Comparison of ENCODE assay signal across 8 mouse cellular contexts in the genomic region with DNA sequence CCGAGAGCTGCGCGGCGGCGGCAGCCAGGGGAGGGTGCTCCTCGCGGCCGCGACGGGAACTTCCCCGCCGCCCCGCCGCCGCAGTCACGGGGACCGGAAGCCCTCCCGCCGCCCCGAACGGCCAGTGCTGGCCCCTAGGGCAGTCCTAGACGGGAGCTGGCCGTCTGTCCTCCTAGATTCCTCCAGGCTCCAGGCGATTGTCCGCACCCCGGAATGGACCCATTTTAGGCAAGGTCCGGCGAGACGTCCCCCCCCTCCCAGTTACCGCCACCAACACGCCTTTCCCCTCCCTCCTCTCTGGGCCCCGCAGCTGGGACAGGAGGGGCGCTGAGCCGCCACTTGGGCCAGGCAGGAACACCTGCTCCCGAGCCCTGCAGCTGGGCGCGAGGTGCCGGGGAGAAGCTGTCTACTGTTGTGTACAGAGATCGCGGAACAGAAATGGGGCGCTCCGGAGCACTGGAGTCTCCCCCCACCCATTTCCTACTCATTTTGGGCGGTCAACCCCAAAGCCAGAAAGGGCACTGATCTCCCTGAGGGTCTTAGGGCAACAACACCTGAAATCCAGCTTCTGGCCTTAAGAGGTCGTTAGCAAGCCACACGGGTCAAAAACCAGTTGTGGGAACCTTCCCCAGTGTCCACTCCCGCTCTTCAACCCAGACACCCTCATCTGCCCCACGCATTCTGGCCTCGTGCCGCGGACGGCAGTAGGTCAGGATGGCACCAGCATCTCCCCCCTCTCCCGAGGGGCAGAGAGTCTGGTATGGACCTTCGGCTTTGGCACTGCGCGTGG.
DNase-seq lines count a peak whose midpoint lies in the region; ATAC-seq and TF ChIP-seq lines count a peak whose summit lies in the region.

No protein-coding gene starts in this region.

- peaks cover 73% of the 10 kb centered on the region for H3K27me3 ChIP-seq in embryonic facial prominence, embryonic 11.5 days (ENCODE audit: control insufficient read depth, insufficient read depth, low read length)
- H3K27me3 ChIP-seq in heart, embryonic 10.5 days (ENCODE audit: insufficient read depth, poor library complexity, severe bottlenecking), result peaks cover 98% of the 10 kb centered on the region
- H3K27me3 ChIP-seq in kidney, embryonic 14.5 days (ENCODE audit: control insufficient read depth, insufficient read depth, low read length), result peaks cover 29% of the 10 kb centered on the region
- H3K27me3 ChIP-seq in lung, embryonic 15.5 days, result peaks cover 89% of the 10 kb centered on the region
- H3K27me3 ChIP-seq in neural tube, embryonic 15.5 days (replicated peaks), result peaks cover 63% of the 10 kb centered on the region

- H3K4me3 ChIP-seq in ES-E14 (ENCODE audit: insufficient read depth in 1 of 2, low read depth in 1 of 2, low read length in 2 of 2, poor library complexity in 1 of 2, severe bottlenecking in 1 of 2), result peak overlapping the region; percentile 57 to 66
- peak overlapping the region; percentile 41 for H3K4me3 ChIP-seq in embryonic facial prominence, embryonic 11.5 days (ENCODE audit: low read depth, low read length)
- H3K4me3 ChIP-seq in heart, embryonic 10.5 days, result peak overlapping the region; percentile 70
- H3K4me3 ChIP-seq in kidney, embryonic 14.5 days (ENCODE audit: low read length), result peak overlapping the region; percentile 45
- peak overlapping the region; percentile 53 for H3K4me3 ChIP-seq in lung, embryonic 15.5 days
- H3K4me3 ChIP-seq in neural tube, embryonic 15.5 days (replicated peaks), result peak overlapping the region; percentile 49

- no peaks in the 10 kb centered on the region for H3K36me3 ChIP-seq in ES-E14 (ENCODE audit: control insufficient read depth, insufficient read depth, low read length, poor library complexity, severe bottlenecking)
- no peaks in the 10 kb centered on the region for H3K36me3 ChIP-seq in embryonic facial prominence, embryonic 11.5 days (replicated peaks; ENCODE audit: control insufficient read depth, insufficient read depth, low read depth, low read length)
- no peaks in the 10 kb centered on the region for H3K36me3 ChIP-seq in heart, embryonic 10.5 days
- no peaks in the 10 kb centered on the region for H3K36me3 ChIP-seq in kidney, embryonic 14.5 days (ENCODE audit: control insufficient read depth, insufficient read depth, low read length)
- H3K36me3 ChIP-seq in lung, embryonic 15.5 days, result no peaks in the 10 kb centered on the region
- H3K36me3 ChIP-seq in neural tube, embryonic 15.5 days, result no peaks in the 10 kb centered on the region

- DNase-seq in 3134 (ENCODE audit: extremely low read depth, insufficient read length, low spot score), result peak; percentile 71
- DNase-seq in ES-E14 (ENCODE audit: low read depth, low spot score), result no peak
- no peak for DNase-seq in embryonic facial prominence, embryonic 11.5 days (ENCODE audit: low spot score)
- no peak for DNase-seq in heart, embryonic 10.5 days (ENCODE audit: low spot score)
- DNase-seq in yolk sac, embryonic 10.5 days (ENCODE audit: low spot score), result peak; percentile 25

- no peaks in the 10 kb centered on the region for H3K9me3 ChIP-seq in ES-E14 (ENCODE audit: control insufficient read depth, insufficient read depth, low read depth, low read length)
- no peaks in the 10 kb centered on the region for H3K9me3 ChIP-seq in embryonic facial prominence, embryonic 11.5 days (replicated peaks; ENCODE audit: control insufficient read depth, low read length)
- no peaks in the 10 kb centered on the region for H3K9me3 ChIP-seq in heart, embryonic 10.5 days
- H3K9me3 ChIP-seq in kidney, embryonic 14.5 days (ENCODE audit: control insufficient read depth, low read length), result no peaks in the 10 kb centered on the region
- H3K9me3 ChIP-seq in lung, embryonic 15.5 days, result no peaks in the 10 kb centered on the region
- no peaks in the 10 kb centered on the region for H3K9me3 ChIP-seq in neural tube, embryonic 15.5 days (replicated peaks)

- ATAC-seq in embryonic facial prominence, embryonic 11.5 days (replicated peaks; ENCODE audit: insufficient number of reproducible peaks, low FRiP score, low TSS enrichment, low read depth), result no peak
- ATAC-seq in kidney, embryonic 14.5 days (ENCODE audit: low FRiP score, low TSS enrichment), result no peak
- ATAC-seq in lung, embryonic 15.5 days (ENCODE audit: borderline replicate concordance, extremely low read depth, low FRiP score, low TSS enrichment), result no peak; the same call in 1 of the 2 replicates
- peak; percentile 45 for ATAC-seq in neural tube, embryonic 15.5 days (ENCODE audit: low FRiP score)

- H3K4me2 ChIP-seq in embryonic facial prominence, embryonic 11.5 days (ENCODE audit: low read depth, low read length), result peak overlapping the region; percentile 88
- H3K4me2 ChIP-seq in kidney, embryonic 14.5 days (replicated peaks; ENCODE audit: low read depth, low read length), result peak overlapping the region; percentile 83
- peak overlapping the region; percentile 88 for H3K4me2 ChIP-seq in lung, embryonic 15.5 days
- H3K4me2 ChIP-seq in neural tube, embryonic 15.5 days, result peak overlapping the region; percentile 81

- H3K9ac ChIP-seq in ES-E14 (ENCODE audit: insufficient read depth, low read depth, low read length, poor library complexity, severe bottlenecking), result peak overlapping the region; percentile 23
- H3K9ac ChIP-seq in embryonic facial prominence, embryonic 11.5 days (replicated peaks; ENCODE audit: low read length), result peak overlapping the region; percentile 57
- peak overlapping the region; percentile 68 for H3K9ac ChIP-seq in kidney, embryonic 14.5 days (ENCODE audit: low read depth, low read length)
- H3K9ac ChIP-seq in lung, embryonic 15.5 days, result peak overlapping the region; percentile 59
- H3K9ac ChIP-seq in neural tube, embryonic 15.5 days (replicated peaks), result peak overlapping the region; percentile 60

- 2% methylated on average over 40 of the region's 55 CpGs for WGBS in embryonic facial prominence, embryonic 11.5 days
- 2% methylated on average over 52 of the region's 55 CpGs for WGBS in heart, embryonic 10.5 days
- 4% methylated on average over 49 of the region's 55 CpGs for WGBS in kidney, embryonic 14.5 days
- 2% methylated on average over 36 of the region's 55 CpGs for WGBS in lung, embryonic 15.5 days
- WGBS in neural tube, embryonic 15.5 days, result under 1% methylated on average over 31 of the region's 55 CpGs

- in situ Hi-C loops in ES-E14 (cut with MboI; ENCODE audit: low sequenced_read_pairs in 2 of 2, unreplicated experiment in 2 of 2), result loop anchor here (10.0 to 25.0 kb wide), 3 partner anchors 47 to 450 kb away; no protein-coding TSS in a partner anchor

- no peak overlapping the region for H3K27ac ChIP-seq in ES-E14 (ENCODE audit: insufficient read depth, low read depth, low read length, poor library complexity, severe bottlenecking)
- H3K27ac ChIP-seq in embryonic facial prominence, embryonic 11.5 days (replicated peaks; ENCODE audit: low read depth, low read length), result peak overlapping the region; percentile 65
- peak overlapping the region; percentile 91 for H3K27ac ChIP-seq in heart, embryonic 10.5 days
- peak overlapping the region; percentile 89; the same call in 1 of the 2 replicates for H3K27ac ChIP-seq in kidney, embryonic 14.5 days (ENCODE audit: low read depth, low read length)
- H3K27ac ChIP-seq in lung, embryonic 15.5 days, result peak overlapping the region; percentile 97
- peak overlapping the region; percentile 94 for H3K27ac ChIP-seq in neural tube, embryonic 15.5 days (replicated peaks)

- peaks cover 0 to 4% of the 10 kb centered on the region in 2 experiments; a peak in 1 of 4 replicates for H3K4me1 ChIP-seq in ES-E14 (ENCODE audit: control insufficient read depth in 2 of 2, insufficient read depth in 2 of 2, low read length in 2 of 2, poor library complexity in 1 of 2)
- no peaks in the 10 kb centered on the region; the same call in none of the 2 replicates for H3K4me1 ChIP-seq in embryonic facial prominence, embryonic 11.5 days (ENCODE audit: control insufficient read depth, insufficient read depth, low read length)
- peaks cover 52% of the 10 kb centered on the region for H3K4me1 ChIP-seq in heart, embryonic 10.5 days
- H3K4me1 ChIP-seq in kidney, embryonic 14.5 days (ENCODE audit: control insufficient read depth, insufficient read depth, low read length), result peaks cover 16% of the 10 kb centered on the region; the same call in 1 of the 2 replicates
- H3K4me1 ChIP-seq in lung, embryonic 15.5 days, result peaks cover 40% of the 10 kb centered on the region
- peaks cover 52% of the 10 kb centered on the region for H3K4me1 ChIP-seq in neural tube, embryonic 15.5 days

TF ChIP-seq in ES-E14, 5 proteins besides CTCF, POLR2A, EP300 and RAD21:
- TF ChIP-seq MAFK (IDR thresholded peaks at IDR 0.05; ENCODE audit: insufficient read depth, low read depth, low read length) (no peak), HCFC1 (IDR thresholded peaks at IDR 0.05; ENCODE audit: borderline replicate concordance, insufficient read depth, low read length) (no peak), ZNF384 (IDR thresholded peaks at IDR 0.05; ENCODE audit: low read depth, low read length) (no peak), CHD2 (IDR thresholded peaks at IDR 0.05; ENCODE audit: low read depth, low read length) (no peak), ZC3H11A (IDR thresholded peaks at IDR 0.05; ENCODE audit: borderline replicate concordance, low read depth, low read length) (no peak)

Comparison
In these comparisons a context has a peak if more than half of its experiments do, and no peak if none do; other contexts are left out.
1. DNase-seq: peak in 3134 (single experiment) and yolk sac, embryonic 10.5 days (single experiment); none in ES-E14 (single experiment), embryonic facial prominence, embryonic 11.5 days (single experiment) and heart, embryonic 10.5 days (single experiment).
2. Peak in every context shown above with its lines, with median percentiles within 50 percentile points of each other: H3K4me3 ChIP-seq, H3K9ac ChIP-seq and H3K4me2 ChIP-seq.